Mouse (Mus musculus): ENCODE data around the gene Csad. TPM values are rescaled to one million over a fixed set of nuclear protein-coding genes. Genes with fewer than 3 reads are reported as not detected.
"Not testable (repeated sequence)": the region's sequence is repeated elsewhere in the genome, so short reads cannot be mapped to it uniquely, and the experiment has no call there.

The Csad gene
- total RNA-seq, 2 experiments from 2014 or later = 9.3 TPM; not detected in 1

- no peak for ATAC-seq (replicated peaks; ENCODE audit: low FRiP score, poor library complexity, severe bottlenecking)
Observed at GRCm38 (mm10) chr15:102175736-102176319, 28.7 kb downstream of the Csad start.

GRCm38 (mm10) chr15:102173581-102173980 lies 30.9 kb downstream of the Csad start:
- ATAC-seq (replicated peaks; ENCODE audit: low FRiP score, poor library complexity, severe bottlenecking) = no peak

- ATAC-seq (replicated peaks; ENCODE audit: low FRiP score, poor library complexity, severe bottlenecking) = no peak
Observed at GRCm38 (mm10) chr15:102169064-102169463, 35.5 kb downstream of the Csad start.

- ATAC-seq (replicated peaks; ENCODE audit: low FRiP score, poor library complexity, severe bottlenecking) = no peak
Observed at GRCm38 (mm10) chr15:102167620-102168021, 36.9 kb downstream of the Csad start.

GRCm38 (mm10) chr15:102165468-102166100 lies 38.9 kb downstream of the Csad start:
- ATAC-seq (replicated peaks; ENCODE audit: low FRiP score, poor library complexity, severe bottlenecking) = no peak

- ATAC-seq (replicated peaks; ENCODE audit: low FRiP score, poor library complexity, severe bottlenecking) = no peak
Observed at GRCm38 (mm10) chr15:102163900-102164693, 40.4 kb downstream of the Csad start.

- no peak for ATAC-seq (replicated peaks; ENCODE audit: low FRiP score, poor library complexity, severe bottlenecking)
Observed at GRCm38 (mm10) chr15:102160415-102161060, 44.0 kb downstream of the Csad start.

GRCm38 (mm10) chr15:102156836-102157235 lies 47.7 kb downstream of the Csad start:
- no peak for ATAC-seq (replicated peaks; ENCODE audit: low FRiP score, poor library complexity, severe bottlenecking)

GRCm38 (mm10) chr15:102155006-102155405 lies 49.5 kb downstream of the Csad start:
- ATAC-seq (replicated peaks; ENCODE audit: low FRiP score, poor library complexity, severe bottlenecking) = not testable (repeated sequence)

GRCm38 (mm10) chr15:102152646-102153045 lies 51.9 kb downstream of the Csad start:
- no peak for ATAC-seq (replicated peaks; ENCODE audit: low FRiP score, poor library complexity, severe bottlenecking)

- peak; percentile 84 for ATAC-seq (replicated peaks; ENCODE audit: low FRiP score, poor library complexity, severe bottlenecking)
Observed at GRCm38 (mm10) chr15:102150301-102151135, 54.0 kb downstream of the Csad start, which contains the start of gene Soat2. Soat2 (plus strand) TSS chr15:102150526.

GRCm38 (mm10) chr15:102149561-102149960 lies 55.0 kb downstream of the Csad start:
- no peak for ATAC-seq (replicated peaks; ENCODE audit: low FRiP score, poor library complexity, severe bottlenecking)

GRCm38 (mm10) chr15:102147674-102148402 lies 56.7 kb downstream of the Csad start:
- no peak for ATAC-seq (replicated peaks; ENCODE audit: low FRiP score, poor library complexity, severe bottlenecking)

GRCm38 (mm10) chr15:102146882-102147281 lies 57.6 kb downstream of the Csad start:
- ATAC-seq (replicated peaks; ENCODE audit: low FRiP score, poor library complexity, severe bottlenecking) = peak; percentile 58; the same call in 1 of the 2 replicates

GRCm38 (mm10) chr15:102146089-102146488 lies 58.4 kb downstream of the Csad start:
- ATAC-seq (replicated peaks; ENCODE audit: low FRiP score, poor library complexity, severe bottlenecking) = no peak

- no peak for ATAC-seq (replicated peaks; ENCODE audit: low FRiP score, poor library complexity, severe bottlenecking)
Observed at GRCm38 (mm10) chr15:102145330-102145729, 59.2 kb downstream of the Csad start.

- ATAC-seq (replicated peaks; ENCODE audit: low FRiP score, poor library complexity, severe bottlenecking) = no peak
Observed at GRCm38 (mm10) chr15:102144726-102145125, 59.8 kb downstream of the Csad start.

GRCm38 (mm10) chr15:102144274-102144711 lies 60.2 kb downstream of the Csad start, which contains the start of gene Igfbp6:
Igfbp6 (plus strand) TSS chr15:102144362.
- ATAC-seq (replicated peaks; ENCODE audit: low FRiP score, poor library complexity, severe bottlenecking) = no peak
